Mouse (Mus musculus) embryonic facial prominence, embryonic 15.5 days (tissue): ENCODE data around the gene Plekhb1. TPM values are rescaled to one million over a fixed set of nuclear protein-coding genes. Genes with fewer than 3 reads are reported as not detected.

Experiments used
- ATAC-seq: fragments of 200-750 bp; cut with Nextera tagmentation; 2 replicates; pipeline ENCODE4 v1.8.0; 2017; ENCODE audit warnings: low read depth, moderate TSS enrichment; ENCODE audit not compliant: insufficient number of reproducible peaks, low FRiP score, low TSS enrichment
- H3K27ac ChIP-seq: fragments of 300-500 bp; sonication (generic); replicated peaks from 2 replicates; pipeline ENCODE4 v1.5.1; 2015; ENCODE audit warnings: mild to moderate bottlenecking, inconsistent platforms
- H3K27me3 ChIP-seq: fragments of 300-500 bp; sonication (generic); 2 replicates; pipeline ENCODE4 v1.6.1; 2015; ENCODE audit warnings: inconsistent platforms
- H3K36me3 ChIP-seq: fragments of 300-500 bp; sonication (generic); 2 replicates; pipeline ENCODE4 v1.6.1; 2015; ENCODE audit warnings: mild to moderate bottlenecking, inconsistent platforms
- H3K4me1 ChIP-seq: fragments of 300-500 bp; sonication (generic); 2 replicates; pipeline ENCODE4 v1.6.1; 2015; ENCODE audit warnings: inconsistent platforms
- H3K4me2 ChIP-seq: fragments of 300-500 bp; sonication (generic); replicated peaks from 2 replicates; pipeline ENCODE4 v1.6.1; 2015; ENCODE audit warnings: mild to moderate bottlenecking, inconsistent platforms
- H3K4me3 ChIP-seq: fragments of 300-500 bp; sonication (generic); replicated peaks from 2 replicates; pipeline ENCODE4 v1.5.1; 2015; ENCODE audit warnings: mild to moderate bottlenecking, inconsistent platforms
- H3K9ac ChIP-seq: fragments of 300-500 bp; sonication (generic); 2 replicates; pipeline ENCODE4 v1.6.1; 2015; ENCODE audit warnings: inconsistent platforms
- H3K9me3 ChIP-seq: fragments of 300-500 bp; sonication (generic); replicated peaks from 2 replicates; pipeline ENCODE4 v1.6.1; 2016; ENCODE audit warnings: inconsistent platforms
- WGBS: fragments of 180-500 bp; shearing (Covaris S2); methylation state at CpG from one replicate; pipeline ENCODE4 v1.1.7; 2015; 5-methylcytosine and 5-hydroxymethylcytosine counted together
- polyA plus RNA-seq: library from polyadenylated mRNA; unstranded; fragments of >200 nt; fragmentation: Nextera tagmentation; extraction: Ambion mirVana; gene quantifications from 2 replicates; pipeline ENCODE4 v1.2.1, GENCODE M21; 2015

The Plekhb1 gene
- polyA plus RNA-seq, 1 experiment from 2014 or later, result 15.2 TPM

- ATAC-seq, result no peak
- Histone ChIP-seq H3K9me3 (no peaks in the 10 kb centered on the region), H3K27me3 (no peaks in the 10 kb centered on the region), H3K9ac (no peak overlapping the region), H3K36me3 (no peaks in the 10 kb centered on the region), H3K4me1 (0 out of 2 replicates have a peak, but pooled peaks cover 3% of the 10 kb centered on the region), H3K4me3 (no peak overlapping the region), H3K27ac (no peak overlapping the region), H3K4me2 (no peak overlapping the region)
- 80% methylated on average over 8 of the region's 8 CpGs for WGBS
Observed at GRCm38 (mm10) chr7:100654441-100654840, 7.8 kb downstream of the Plekhb1 start.

DNA sequence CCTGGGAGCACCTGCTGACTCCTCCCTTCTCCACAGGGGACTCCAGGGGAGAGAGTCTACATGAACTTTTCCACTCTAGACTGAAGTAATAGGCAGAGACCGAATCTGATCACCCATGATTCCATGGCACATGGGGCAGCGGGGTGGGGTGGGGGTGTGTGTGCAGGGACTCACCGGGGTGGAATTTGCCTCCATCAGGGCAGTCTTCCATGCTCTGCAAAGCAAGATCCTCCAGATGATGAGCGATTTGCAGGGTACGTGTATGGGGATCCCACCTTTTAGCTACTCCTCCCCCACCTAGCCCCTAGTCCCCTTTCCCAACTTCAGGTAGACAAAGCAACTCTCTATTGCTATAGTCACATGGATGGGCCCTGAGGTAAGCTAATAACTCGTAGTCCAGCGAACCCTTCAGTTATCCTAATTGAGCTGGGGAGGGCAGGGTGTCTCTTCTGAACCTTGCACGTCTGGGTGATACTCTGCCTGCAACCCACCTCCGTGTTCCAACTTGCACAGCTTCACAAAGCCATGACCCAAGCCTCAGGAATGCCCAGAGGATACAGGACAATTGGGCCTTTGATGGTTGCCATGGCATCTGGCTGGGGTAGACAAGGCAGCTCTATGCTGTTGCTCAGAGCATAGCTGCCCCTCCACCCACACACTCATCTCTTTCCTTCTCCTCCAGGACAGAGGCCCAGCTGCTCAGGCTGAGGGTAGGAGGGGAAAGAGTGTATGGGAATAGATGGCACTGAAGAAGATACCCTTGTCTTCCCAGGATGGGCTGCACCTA is 8.5 kb downstream of the Plekhb1 start:
- Histone ChIP-seq H3K27me3 (no peaks in the 10 kb centered on the region), H3K4me2 (no peak overlapping the region), H3K27ac (no peak overlapping the region), H3K9ac (no peak overlapping the region), H3K4me1 (0 out of 2 replicates have a peak, but pooled peaks cover 3% of the 10 kb centered on the region), H3K9me3 (no peaks in the 10 kb centered on the region), H3K36me3 (no peaks in the 10 kb centered on the region), H3K4me3 (no peak overlapping the region)
- no peak for ATAC-seq
- 62% methylated on average over 9 of the region's 9 CpGs for WGBS

- Histone ChIP-seq H3K27ac (no peak overlapping the region), H3K9ac (no peak overlapping the region), H3K4me1 (no peaks in the 10 kb centered on the region), H3K36me3 (no peaks in the 10 kb centered on the region; the same call in 1 of the 2 replicates), H3K27me3 (no peaks in the 10 kb centered on the region), H3K4me2 (no peak overlapping the region), H3K4me3 (no peak overlapping the region), H3K9me3 (no peaks in the 10 kb centered on the region)
- ATAC-seq, result no peak
- 51% methylated on average over 4 of the region's 4 CpGs for WGBS
Observed at GRCm38 (mm10) chr7:100651011-100651410, 11.2 kb downstream of the Plekhb1 start.

DNA sequence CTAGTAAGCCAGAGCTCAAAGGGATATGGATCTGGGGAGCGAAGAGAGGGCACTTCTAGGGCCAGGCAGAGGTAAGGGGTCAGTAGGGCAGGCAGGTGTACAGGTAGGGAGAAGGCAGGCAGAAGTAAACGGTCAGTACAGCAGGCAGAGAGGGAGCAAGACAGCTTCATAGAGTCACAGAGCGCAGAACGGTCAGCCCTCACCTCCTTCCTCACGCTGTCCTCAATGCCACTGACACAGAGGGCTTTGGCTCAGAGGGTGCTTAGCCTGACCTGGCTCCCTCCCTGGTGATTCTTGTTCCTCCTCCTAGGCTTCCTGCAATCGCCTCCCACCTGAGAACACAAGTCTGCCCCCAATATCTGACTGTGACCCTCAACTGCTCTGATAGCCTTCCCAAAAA is 11.8 kb downstream of the Plekhb1 start:
- Histone ChIP-seq H3K9ac (no peak overlapping the region), H3K4me1 (no peaks in the 10 kb centered on the region), H3K27ac (no peak overlapping the region), H3K36me3 (no peaks in the 10 kb centered on the region; the same call in 1 of the 2 replicates), H3K9me3 (no peaks in the 10 kb centered on the region), H3K27me3 (no peaks in the 10 kb centered on the region), H3K4me2 (no peak overlapping the region), H3K4me3 (no peak overlapping the region)
- ATAC-seq, result no peak
- 87% methylated on average over 6 of the region's 6 CpGs for WGBS

DNA sequence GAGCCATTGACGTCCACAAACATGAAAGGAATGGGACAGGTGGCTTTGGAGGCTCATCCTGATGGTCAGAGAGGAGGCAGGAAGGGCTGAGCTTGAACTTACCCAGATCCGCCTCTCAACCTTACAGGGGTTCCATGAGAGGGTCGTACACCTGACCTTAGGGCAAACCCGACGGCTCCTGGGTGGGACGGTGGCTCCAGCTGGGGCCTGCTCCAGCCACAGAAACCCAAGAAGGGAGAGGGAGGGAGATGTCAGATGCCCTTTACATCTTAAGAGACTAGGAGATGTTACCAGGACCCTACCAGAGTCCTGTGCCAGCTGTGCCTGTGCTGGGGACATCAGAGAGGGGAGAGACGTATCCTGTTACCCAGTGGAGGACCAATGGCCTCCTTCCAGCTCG is 12.4 kb downstream of the Plekhb1 start:
- 60% methylated on average over 8 of the region's 8 CpGs for WGBS
- no peak for ATAC-seq
- Histone ChIP-seq H3K27me3 (no peaks in the 10 kb centered on the region), H3K4me2 (no peak overlapping the region), H3K9me3 (no peaks in the 10 kb centered on the region), H3K9ac (no peak overlapping the region), H3K4me3 (no peak overlapping the region), H3K27ac (no peak overlapping the region), H3K36me3 (no peaks in the 10 kb centered on the region; the same call in 1 of the 2 replicates), H3K4me1 (no peaks in the 10 kb centered on the region)

- no peaks in the 10 kb centered on the region for H3K9me3 ChIP-seq
- H3K4me2 ChIP-seq, result no peak overlapping the region
- WGBS, result 72% methylated on average over 4 of the region's 4 CpGs
- no peak overlapping the region for H3K9ac ChIP-seq
- no peak for ATAC-seq
- H3K4me1 ChIP-seq, result no peaks in the 10 kb centered on the region
- H3K27me3 ChIP-seq, result no peaks in the 10 kb centered on the region
- H3K36me3 ChIP-seq, result peaks cover 2% of the 10 kb centered on the region; the same call in 1 of the 2 replicates
- H3K4me3 ChIP-seq, result no peak overlapping the region
- H3K27ac ChIP-seq, result no peak overlapping the region
Observed at GRCm38 (mm10) chr7:100649095-100649494, 13.1 kb downstream of the Plekhb1 start.

GRCm38 (mm10) chr7:100645147-100645546 is 17.1 kb downstream of the Plekhb1 start:
- Histone ChIP-seq H3K27me3 (no peaks in the 10 kb centered on the region), H3K9ac (no peak overlapping the region), H3K27ac (no peak overlapping the region), H3K4me3 (no peak overlapping the region), H3K36me3 (peaks cover 2% of the 10 kb centered on the region; the same call in 1 of the 2 replicates), H3K4me2 (no peak overlapping the region), H3K4me1 (no peaks in the 10 kb centered on the region), H3K9me3 (no peaks in the 10 kb centered on the region)
- ATAC-seq, result peak; percentile 49; the same call in 1 of the 2 replicates
- WGBS, result 30% methylated on average over 3 of the region's 3 CpGs

- WGBS, result 85% methylated on average over 4 of the region's 4 CpGs
- no peak overlapping the region for H3K27ac ChIP-seq
- no peak for ATAC-seq
Observed at GRCm38 (mm10) chr7:100642413-100642812, 19.8 kb downstream of the Plekhb1 start.

GRCm38 (mm10) chr7:100637657-100638056 is 24.6 kb downstream of the Plekhb1 start:
- H3K36me3 ChIP-seq, result peaks cover 28% of the 10 kb centered on the region
- H3K9me3 ChIP-seq, result no peaks in the 10 kb centered on the region
- H3K9ac ChIP-seq, result no peak overlapping the region
- WGBS, result 0% methylated on average over 1 of the region's 1 CpGs
- H3K27me3 ChIP-seq, result no peaks in the 10 kb centered on the region
- no peak overlapping the region for H3K27ac ChIP-seq
- H3K4me2 ChIP-seq, result no peak overlapping the region
- no peak overlapping the region for H3K4me3 ChIP-seq
- H3K4me1 ChIP-seq, result no peaks in the 10 kb centered on the region
- ATAC-seq, result no peak

More at GRCm38 (mm10) chr7:100642413-100642812, 19.8 kb downstream of the Plekhb1 start:
- Histone ChIP-seq H3K4me3 (no peak overlapping the region), H3K27me3 (no peaks in the 10 kb centered on the region), H3K4me1 (no peaks in the 10 kb centered on the region), H3K36me3 (peaks cover 7% of the 10 kb centered on the region; the same call in 1 of the 2 replicates), H3K4me2 (no peak overlapping the region), H3K9me3 (no peaks in the 10 kb centered on the region), H3K9ac (no peak overlapping the region)

DNA sequence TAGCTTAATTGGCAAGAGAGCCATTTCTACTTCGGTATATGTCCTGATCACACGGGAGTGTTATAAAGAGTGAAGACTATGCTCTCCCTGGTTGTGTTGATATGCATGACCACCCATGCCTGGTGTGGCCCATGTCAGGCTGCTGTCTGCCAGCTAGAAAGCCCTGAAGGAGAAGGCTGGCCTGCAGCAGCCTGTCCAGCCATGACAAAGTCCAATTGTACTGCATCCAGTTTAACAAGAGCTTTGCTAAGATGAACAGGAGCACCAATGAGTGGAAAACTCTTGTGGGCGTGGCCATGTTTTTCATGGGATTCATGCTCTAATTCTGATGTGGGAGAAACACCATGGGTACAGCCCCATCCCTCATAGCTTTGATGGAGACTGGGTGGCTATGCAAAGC is 37.7 kb downstream of the Plekhb1 start:
- no peak for ATAC-seq
- no peak overlapping the region for H3K4me3 ChIP-seq
- H3K27me3 ChIP-seq, result no peaks in the 10 kb centered on the region
- 70% methylated on average over 3 of the region's 3 CpGs for WGBS
- H3K9me3 ChIP-seq, result no peaks in the 10 kb centered on the region
- H3K4me2 ChIP-seq, result no peak overlapping the region
- no peaks in the 10 kb centered on the region for H3K4me1 ChIP-seq
- H3K36me3 ChIP-seq, result peaks cover 7% of the 10 kb centered on the region; the same call in 1 of the 2 replicates
- no peak overlapping the region for H3K9ac ChIP-seq
- no peak overlapping the region for H3K27ac ChIP-seq

- Histone ChIP-seq H3K4me3 (no peak overlapping the region), H3K4me2 (no peak overlapping the region), H3K9me3 (no peaks in the 10 kb centered on the region), H3K9ac (no peak overlapping the region), H3K4me1 (no peaks in the 10 kb centered on the region), H3K36me3 (no peaks in the 10 kb centered on the region), H3K27ac (no peak overlapping the region), H3K27me3 (no peaks in the 10 kb centered on the region)
- ATAC-seq, result no peak
- WGBS, result 87% methylated on average over 2 of the region's 2 CpGs
Observed at GRCm38 (mm10) chr7:100622277-100622676, 39.9 kb downstream of the Plekhb1 start.
